Mouse (Mus musculus) left cerebral cortex, adult 2 months (tissue): ENCODE measurements around the gene Gm9970. TPM values are rescaled to one million over a fixed set of nuclear protein-coding genes. Genes with fewer than 3 reads are reported as not detected.
A peak's percentile ranks its signal among the peaks of the same experiment; 100 is the strongest.

Experiments used
- DNase-seq, 2 experiments: peaks; one replicate each; pipeline ENCODE4 v3.0.0; 2021 to 2022; ENCODE audit warnings: low spot score in 2 of 2, mixed read lengths in 1 of 2; ENCODE audit errors: extremely low spot score in 1 of 2
- H3K27ac ChIP-seq: fragments of 200-600 bp; 2 replicates; pipeline ENCODE4 v1.8.1; 2022
- H3K4me3 ChIP-seq: fragments of 200-600 bp; 2 replicates; pipeline ENCODE4 v1.8.1; 2022
- CTCF ChIP-seq: fragments of 200-600 bp; IDR thresholded peaks from 2 replicates; pipeline ENCODE4 v1.8.1; 2022; ENCODE audit warnings: antibody characterized with exemption, mild to moderate bottlenecking, moderate library complexity
- intact Hi-C: fragments of 180-260 bp; cut with DNase I; formaldehyde crosslinking; loops from one replicate; pipeline ENCODE4 v1.15.1; 2025
- total RNA-seq, 2 experiments: library from RNA; stranded (reverse); gene quantifications; 2 replicates each; pipeline ENCODE4 v1.2.3; 2021

Gm9970 gene
- total RNA-seq, 2 experiments from 2014 or later = not detected

- no peak for DNase-seq
- intact Hi-C loops = no loop called here
- TF ChIP-seq CTCF = no peak
- peak overlapping the region; percentile 92 for H3K27ac ChIP-seq
- peak overlapping the region; percentile 97 for H3K4me3 ChIP-seq
Observed at GRCm38 (mm10) chr5:31192045-31192938, 48.7 kb downstream of the Gm9970 start.

Other genes with a start within 250 kb of the Gm9970 start
- gene Atraid, start 192.9 kb downstream of the Gm9970 start, total RNA-seq = 10 to 100 TPM; 67.1 to 68.9 TPM
- gene Slc5a6, start 192.3 kb downstream of the Gm9970 start, total RNA-seq = 10 to 100 TPM; 16.7 to 19.3 TPM
- 10 to 100 TPM; 23.4 to 27.6 TPM for gene Cad, start 186.5 kb downstream of the Gm9970 start, total RNA-seq
- not detected for gene Dnajc5g, start 134.9 kb downstream of the Gm9970 start, total RNA-seq
- 100 to 1,000 TPM; 162 to 184 TPM for gene Slc30a3, start 133.0 kb downstream of the Gm9970 start, total RNA-seq
- 1 to 10 TPM; 2.0 to 2.2 TPM for gene Trim54, start 124.5 kb downstream of the Gm9970 start, total RNA-seq
- gene Ucn, start 102.4 kb downstream of the Gm9970 start, total RNA-seq = 1 to 10 TPM; 1.3 to 1.8 TPM
- gene Mpv17, start 87.0 kb downstream of the Gm9970 start, total RNA-seq = 10 to 100 TPM; 47.8 to 49.2 TPM
- 1 to 10 TPM; 3.0 to 3.2 TPM for gene Gm29609, start 61.3 kb downstream of the Gm9970 start, total RNA-seq
- gene Gtf3c2, start 61.1 kb downstream of the Gm9970 start, total RNA-seq = 10 to 100 TPM; 56.8 to 61.1 TPM
- 10 to 100 TPM; 75.1 to 76.6 TPM for gene Snx17, start 48.0 kb downstream of the Gm9970 start, total RNA-seq
- gene Eif2b4, start 47.8 kb downstream of the Gm9970 start, total RNA-seq = 10 to 100 TPM; 39.7 to 43.7 TPM
- 10 to 100 TPM; 28.0 to 31.4 TPM for gene Zfp513, start 38.9 kb downstream of the Gm9970 start, total RNA-seq
- gene Ppm1g, start 20.5 kb downstream of the Gm9970 start, total RNA-seq = 10 to 100 TPM; 72.6 to 78.5 TPM
- 10 to 100 TPM; 82.3 to 86.0 TPM for gene Nrbp1, start 368 bp downstream of the Gm9970 start, total RNA-seq
- 1 to 10 TPM; 3.2 to 3.6 TPM for gene Krtcap3, start 10.5 kb upstream of the Gm9970 start, total RNA-seq
- 100 to 1,000 TPM; 106 to 107 TPM for gene Ift172, start 49.9 kb upstream of the Gm9970 start, total RNA-seq
- gene Fndc4, start 54.8 kb upstream of the Gm9970 start, total RNA-seq = 100 to 1,000 TPM; 147 to 157 TPM
- gene Gckr, start 56.2 kb upstream of the Gm9970 start, total RNA-seq = not detected
- 10 to 100 TPM; 50.4 to 53.3 TPM for gene Zfp512, start 211.2 kb upstream of the Gm9970 start, total RNA-seq
- gene 4930548H24Rik, start 244.5 kb upstream of the Gm9970 start, total RNA-seq = under 1 TPM in 1 of 2 experiments, not detected in 1; 0.27 TPM